Mouse (Mus musculus) stomach, postnatal 0 days (tissue): Measurements from ENCODE around the gene Pom121. TPM values are rescaled to one million over a fixed set of nuclear protein-coding genes. Genes with fewer than 3 reads are reported as not detected.
A peak's percentile ranks its signal among the peaks of the same experiment; 100 is the strongest.

Experiments used
- ATAC-seq: fragments of 200-750 bp; cut with Nextera tagmentation; 2 replicates; pipeline ENCODE4 v1.8.0; 2017; ENCODE audit not compliant: low FRiP score, low TSS enrichment
- DNase-seq: peaks from one replicate; pipeline ENCODE4 v3.0.0-alpha.2; 2016; ENCODE audit warnings: low spot score
- H3K27ac ChIP-seq: fragments of 300-500 bp; sonication (generic); replicated peaks from 2 replicates; pipeline ENCODE4 v1.5.1; 2014; ENCODE audit warnings: mild to moderate bottlenecking, control low read depth
- H3K27me3 ChIP-seq: fragments of 300-500 bp; sonication (generic); 2 replicates; pipeline ENCODE4 v1.6.1; 2014; ENCODE audit warnings: low read length; ENCODE audit not compliant: control insufficient read depth, insufficient read depth
- H3K36me3 ChIP-seq: fragments of 300-500 bp; sonication (generic); 2 replicates; pipeline ENCODE4 v1.6.1; 2014; ENCODE audit warnings: low read length, mixed read lengths; ENCODE audit not compliant: control insufficient read depth, insufficient read depth
- H3K4me1 ChIP-seq: fragments of 300-500 bp; sonication (generic); replicated peaks from 2 replicates; pipeline ENCODE4 v1.6.1; 2014; ENCODE audit warnings: antibody characterized with exemption; ENCODE audit not compliant: control insufficient read depth, insufficient read depth
- H3K4me2 ChIP-seq: fragments of 300-500 bp; sonication (generic); replicated peaks from 2 replicates; pipeline ENCODE4 v1.6.1; 2014; ENCODE audit warnings: low read depth, mild to moderate bottlenecking, control low read depth, moderate library complexity
- H3K4me3 ChIP-seq: fragments of 300-500 bp; sonication (generic); 2 replicates; pipeline ENCODE4 v1.5.1; 2014; ENCODE audit warnings: low read depth, low read length, control low read depth
- H3K9ac ChIP-seq: fragments of 300-500 bp; sonication (generic); 2 replicates; pipeline ENCODE4 v1.6.1; 2014; ENCODE audit warnings: mild to moderate bottlenecking, low read length, control low read depth, mixed read lengths
- H3K9me3 ChIP-seq: fragments of 300-500 bp; sonication (generic); 2 replicates; pipeline ENCODE4 v1.6.1; 2016; ENCODE audit warnings: low read length; ENCODE audit not compliant: control insufficient read depth
- CTCF ChIP-seq: IDR thresholded peaks from 2 replicates; pipeline ENCODE4 v1.5.1; 2016; ENCODE audit warnings: antibody characterized with exemption, low read depth, mild to moderate bottlenecking, moderate library complexity
- EP300 ChIP-seq: optimal IDR thresholded peaks from 2 replicates; pipeline ENCODE3; 2016; ENCODE audit warnings: antibody characterized with exemption
- WGBS: fragments of 180-500 bp; shearing (Covaris S2); extraction: QIAGEN DNeasy Blood & Tissue Kit; methylation state at CpG from one replicate; pipeline ENCODE4 v1.1.7; 2014; 5-methylcytosine and 5-hydroxymethylcytosine counted together
- polyA plus RNA-seq: library from polyadenylated mRNA; unstranded; fragments of >200 nt; fragmentation: Nextera tagmentation; extraction: Ambion mirVana; gene quantifications from 2 replicates; pipeline ENCODE4 v1.2.1, GENCODE M21; 2015

The Pom121 gene
- polyA plus RNA-seq, 1 experiment from 2014 or later = 3.9 TPM

DNA sequence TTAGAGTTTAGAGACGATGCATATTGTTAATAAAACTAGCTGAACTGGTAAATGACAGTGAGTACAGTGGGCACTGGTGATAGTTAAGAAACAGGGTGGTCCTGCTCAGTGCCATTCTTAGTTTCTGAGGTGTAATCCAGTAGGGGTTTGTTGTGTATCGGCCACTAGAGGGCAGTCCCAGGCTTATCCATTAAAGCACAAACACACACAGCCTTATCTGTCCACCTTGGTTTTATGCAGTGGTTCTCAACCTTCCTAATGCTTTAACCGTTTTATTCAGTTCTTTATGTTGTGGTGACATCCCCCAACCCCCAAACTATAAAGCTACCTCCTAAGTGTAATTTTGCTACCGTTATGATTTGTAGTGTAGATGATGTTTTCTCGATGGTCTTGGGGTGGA, 1.5 kb upstream of the Pom121 start:
- Histone ChIP-seq H3K36me3 (no peaks in the 10 kb centered on the region), H3K4me2 (no peak overlapping the region), H3K27me3 (no peaks in the 10 kb centered on the region), H3K27ac (no peak overlapping the region), H3K9ac (no peak overlapping the region), H3K4me1 (no peaks in the 10 kb centered on the region), H3K4me3 (no peak overlapping the region), H3K9me3 (no peaks in the 10 kb centered on the region)
- TF ChIP-seq EP300 (no peak), CTCF (peak; percentile 76)
- no peak for DNase-seq
- WGBS = 51% methylated on average over 5 of the region's 5 CpGs
- ATAC-seq = no peak

DNA sequence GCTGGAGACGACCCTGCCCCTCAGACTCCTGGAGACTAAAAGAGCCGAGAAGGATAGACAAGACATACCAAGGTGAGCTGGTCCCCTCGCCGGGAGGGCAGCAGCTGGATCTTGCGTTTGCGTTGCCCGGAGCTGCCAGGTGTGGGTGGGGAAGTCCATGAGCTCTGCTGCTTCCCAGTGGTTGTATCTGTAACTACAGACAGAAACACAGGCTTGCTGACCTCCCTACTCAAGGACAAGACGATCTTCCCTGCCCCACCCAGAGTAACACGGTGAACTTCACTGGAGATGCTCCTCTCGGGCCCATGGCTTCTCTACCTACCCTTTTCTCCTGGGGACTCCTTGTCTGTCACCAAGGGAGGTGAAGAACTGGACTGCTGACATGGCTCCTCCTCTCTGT, 10.6 kb downstream of the Pom121 start:
- peaks cover 68% of the 10 kb centered on the region for H3K36me3 ChIP-seq
- no peak overlapping the region for H3K4me2 ChIP-seq
- no peaks in the 10 kb centered on the region for H3K9me3 ChIP-seq
- DNase-seq = no peak
- H3K27ac ChIP-seq = no peak overlapping the region
- ATAC-seq = peak; percentile 32; the same call in 1 of the 2 replicates
- H3K27me3 ChIP-seq = no peaks in the 10 kb centered on the region
- TF ChIP-seq EP300 (no peak), CTCF (no peak)
- 76% methylated on average over 10 of the region's 10 CpGs for WGBS
- no peaks in the 10 kb centered on the region for H3K4me1 ChIP-seq
- H3K4me3 ChIP-seq = no peak overlapping the region
- no peak overlapping the region for H3K9ac ChIP-seq

DNA sequence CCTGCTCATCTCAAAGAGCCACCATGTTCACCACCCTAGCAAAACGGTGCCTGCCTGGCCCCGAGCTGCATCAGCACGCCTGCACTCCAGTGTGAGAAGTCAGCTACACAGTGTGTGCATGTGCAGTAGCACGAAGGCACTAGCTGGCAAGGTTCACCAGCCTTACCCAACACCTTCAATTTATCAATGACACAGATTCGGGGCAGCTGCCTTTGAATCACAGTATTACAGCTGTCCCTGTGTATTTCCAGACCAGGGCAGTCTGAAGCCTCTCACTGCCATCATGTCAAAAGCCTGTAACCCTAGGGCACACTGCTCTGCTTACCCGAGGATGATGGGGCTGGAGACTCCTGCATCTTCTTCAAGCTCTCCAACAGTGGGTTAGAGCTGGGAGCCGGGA, 11.6 kb downstream of the Pom121 start:
- no peaks in the 10 kb centered on the region for H3K9me3 ChIP-seq
- H3K4me3 ChIP-seq = no peak overlapping the region
- no peak overlapping the region for H3K9ac ChIP-seq
- H3K27me3 ChIP-seq = no peaks in the 10 kb centered on the region
- no peak for ATAC-seq
- TF ChIP-seq EP300 (no peak), CTCF (no peak)
- H3K4me2 ChIP-seq = no peak overlapping the region
- H3K27ac ChIP-seq = no peak overlapping the region
- no peaks in the 10 kb centered on the region for H3K4me1 ChIP-seq
- H3K36me3 ChIP-seq = peaks cover 73% of the 10 kb centered on the region
- 86% methylated on average over 7 of the region's 7 CpGs for WGBS
- DNase-seq = no peak

DNA sequence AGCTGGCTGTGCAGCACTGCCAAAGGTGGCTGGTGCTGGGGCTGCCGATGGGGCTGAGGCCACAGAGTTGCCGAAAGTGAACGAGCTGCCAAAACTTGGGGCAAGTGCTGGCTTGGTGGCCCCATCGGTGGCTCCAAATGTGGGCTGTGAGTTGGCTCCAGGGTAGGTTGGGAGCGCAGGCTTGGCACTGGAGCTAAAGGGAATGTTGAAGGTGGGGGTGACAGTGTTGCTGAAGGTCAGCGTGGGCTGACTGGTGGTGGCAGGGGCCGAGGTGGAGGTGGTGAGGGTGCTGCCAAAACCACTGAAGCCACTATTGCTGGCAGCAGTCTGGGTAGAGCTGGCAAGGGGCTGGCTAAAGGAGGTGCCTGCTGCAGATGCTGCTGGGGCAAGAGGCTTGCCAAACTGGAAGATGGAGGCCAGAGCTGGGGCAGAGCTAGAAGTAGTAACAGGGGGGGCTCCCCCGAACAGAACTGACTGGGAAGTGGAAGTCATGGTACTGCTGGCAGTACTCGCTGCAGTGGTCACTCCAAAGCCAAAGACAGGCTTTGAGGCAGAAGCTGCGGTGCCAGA, 12.9 kb downstream of the Pom121 start:
- no peaks in the 10 kb centered on the region for H3K4me1 ChIP-seq
- WGBS = 98% methylated on average over 10 of the region's 10 CpGs
- H3K4me3 ChIP-seq = no peak overlapping the region
- TF ChIP-seq CTCF = no peak
- no peak for TF ChIP-seq EP300
- H3K9me3 ChIP-seq = no peaks in the 10 kb centered on the region
- peaks cover 66% of the 10 kb centered on the region for H3K36me3 ChIP-seq
- no peak overlapping the region for H3K4me2 ChIP-seq
- no peak overlapping the region for H3K9ac ChIP-seq
- no peaks in the 10 kb centered on the region for H3K27me3 ChIP-seq
- H3K27ac ChIP-seq = no peak overlapping the region
- DNase-seq = no peak
- ATAC-seq = no peak

DNA sequence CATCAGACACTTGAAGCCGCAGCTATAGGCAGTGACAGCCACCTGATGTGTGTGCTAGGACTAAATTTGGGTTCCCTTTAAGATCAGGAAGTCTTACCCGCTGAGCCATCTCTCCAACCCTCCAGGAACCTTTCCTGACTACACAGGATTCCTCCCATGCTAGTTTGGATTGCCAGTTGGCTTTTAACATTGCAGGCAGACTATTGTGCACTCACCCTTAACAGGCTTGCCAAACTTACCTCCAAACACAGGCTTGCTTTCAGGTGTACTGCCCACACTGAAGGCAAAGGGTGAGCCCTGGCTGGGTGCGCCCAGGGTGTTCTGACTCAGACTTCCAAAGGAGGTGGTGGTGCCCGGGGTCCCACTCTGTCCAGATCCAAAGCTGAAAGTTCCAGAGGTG, 13.7 kb downstream of the Pom121 start:
- no peak for ATAC-seq
- DNase-seq = no peak
- H3K27me3 ChIP-seq = no peaks in the 10 kb centered on the region
- H3K9ac ChIP-seq = no peak overlapping the region
- H3K36me3 ChIP-seq = peaks cover 71% of the 10 kb centered on the region
- no peaks in the 10 kb centered on the region for H3K4me1 ChIP-seq
- H3K4me3 ChIP-seq = no peak overlapping the region
- H3K4me2 ChIP-seq = no peak overlapping the region
- H3K27ac ChIP-seq = no peak overlapping the region
- WGBS = 93% methylated on average over 4 of the region's 4 CpGs
- no peak for TF ChIP-seq EP300
- no peak for TF ChIP-seq CTCF
- H3K9me3 ChIP-seq = no peaks in the 10 kb centered on the region

DNA sequence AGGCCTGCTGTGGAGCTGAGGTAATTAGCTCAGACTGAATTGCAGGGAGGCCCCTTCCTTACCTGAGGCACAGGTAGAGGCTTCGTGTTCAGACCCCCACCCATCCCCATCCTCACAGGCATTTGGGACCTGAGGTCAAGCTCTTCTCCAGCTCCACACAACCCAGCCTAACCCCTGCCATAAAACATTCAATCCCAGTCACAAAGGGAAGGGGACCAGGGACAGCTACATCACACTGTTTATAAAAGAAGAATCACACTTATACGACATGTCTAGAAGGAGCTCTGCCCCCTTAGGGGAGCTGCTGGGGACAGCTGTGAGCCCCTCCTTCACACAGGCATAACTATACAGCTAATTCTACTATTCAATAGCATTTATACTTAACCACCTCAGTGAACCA, 18.0 kb downstream of the Pom121 start:
- TF ChIP-seq EP300 (no peak), CTCF (no peak)
- Histone ChIP-seq H3K27ac (no peak overlapping the region), H3K36me3 (peaks cover 54% of the 10 kb centered on the region), H3K9ac (no peak overlapping the region), H3K27me3 (no peaks in the 10 kb centered on the region), H3K9me3 (no peaks in the 10 kb centered on the region), H3K4me1 (no peaks in the 10 kb centered on the region), H3K4me2 (no peak overlapping the region), H3K4me3 (no peak overlapping the region)
- WGBS = 59% methylated on average over 2 of the region's 2 CpGs
- no peak for DNase-seq
- no peak for ATAC-seq
